Mouse (Mus musculus) hindbrain, embryonic 16.5 days (tissue): ENCODE data around the gene Tmem102. TPM values are rescaled to one million over a fixed set of nuclear protein-coding genes. Genes with fewer than 3 reads are reported as not detected.

Experiments
- ATAC-seq: fragments of 200-750 bp; cut with Nextera tagmentation; 2 replicates; pipeline ENCODE4 v1.8.0; 2017; ENCODE audit warnings: moderate TSS enrichment, moderate library complexity
- H3K27ac ChIP-seq: fragments of 300-500 bp; sonication (generic); 2 replicates; pipeline ENCODE4 v1.5.1; 2014; ENCODE audit warnings: low read depth, mild to moderate bottlenecking, control low read depth, low read length, moderate library complexity
- H3K27me3 ChIP-seq: fragments of 300-500 bp; sonication (generic); replicated peaks from 2 replicates; pipeline ENCODE4 v1.6.1; 2014; ENCODE audit warnings: low read length; ENCODE audit not compliant: control insufficient read depth, insufficient read depth
- H3K36me3 ChIP-seq: fragments of 300-500 bp; sonication (generic); 2 replicates; pipeline ENCODE4 v1.6.1; 2014; ENCODE audit warnings: mild to moderate bottlenecking, low read length, moderate library complexity, mixed read lengths; ENCODE audit not compliant: control insufficient read depth, insufficient read depth
- H3K4me1 ChIP-seq: fragments of 300-500 bp; sonication (generic); 2 replicates; pipeline ENCODE4 v1.6.1; 2014; ENCODE audit warnings: low read depth, low read length; ENCODE audit not compliant: control insufficient read depth, insufficient read depth
- H3K4me2 ChIP-seq: fragments of 300-500 bp; sonication (generic); 2 replicates; pipeline ENCODE4 v1.6.1; 2014; ENCODE audit warnings: mild to moderate bottlenecking, low read length, control low read depth, moderate library complexity
- H3K4me3 ChIP-seq: fragments of 300-500 bp; sonication (generic); 2 replicates; pipeline ENCODE4 v1.5.1; 2014; ENCODE audit warnings: mild to moderate bottlenecking, low read length, control low read depth, moderate library complexity
- H3K9ac ChIP-seq: fragments of 300-500 bp; sonication (generic); 2 replicates; pipeline ENCODE4 v1.6.1; 2014; ENCODE audit warnings: low read depth, mild to moderate bottlenecking, control low read depth, low read length, moderate library complexity
- H3K9me3 ChIP-seq: fragments of 300-500 bp; sonication (generic); 2 replicates; pipeline ENCODE4 v1.6.1; 2014; ENCODE audit warnings: mild to moderate bottlenecking, low read length, moderate library complexity; ENCODE audit not compliant: control insufficient read depth
- WGBS: fragments of 180-500 bp; shearing (Covaris S2); extraction: QIAGEN DNeasy Blood & Tissue Kit; methylation state at CpG from one replicate; pipeline ENCODE4 v1.1.7; 2014; 5-methylcytosine and 5-hydroxymethylcytosine counted together
- polyA plus RNA-seq: library from polyadenylated mRNA; unstranded; fragments of >200 nt; fragmentation: Nextera tagmentation; extraction: Ambion mirVana; gene quantifications from 2 replicates; pipeline ENCODE4 v1.2.1, GENCODE M21; 2015

Tmem102 gene
- polyA plus RNA-seq, 1 experiment from 2014 or later, result 1.6 TPM

DNA sequence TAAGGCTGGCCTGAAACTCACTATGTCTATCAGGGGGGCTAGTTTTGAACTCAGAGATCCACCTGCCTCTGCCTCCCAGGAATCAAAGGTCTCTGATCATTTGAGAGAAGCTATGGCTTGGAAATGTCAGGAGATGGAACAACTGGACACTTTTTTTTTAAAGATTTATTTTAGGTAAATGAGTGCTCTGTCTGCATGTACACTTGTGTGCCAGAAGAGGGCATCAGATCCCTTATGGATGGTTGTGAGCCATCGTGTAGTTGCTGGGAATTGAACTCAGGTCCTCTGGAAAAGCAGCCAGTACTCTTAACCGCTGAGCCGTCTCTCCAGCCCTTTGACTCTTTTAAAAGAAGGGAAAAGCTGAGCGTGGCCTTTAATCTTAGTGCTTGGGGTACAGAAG, 954 bp upstream of the Tmem102 start:
- Histone ChIP-seq H3K27me3 (peaks cover 21% of the 10 kb centered on the region), H3K4me1 (peaks cover 32% of the 10 kb centered on the region)
- WGBS, result 79% methylated on average over 4 of the region's 4 CpGs

DNA sequence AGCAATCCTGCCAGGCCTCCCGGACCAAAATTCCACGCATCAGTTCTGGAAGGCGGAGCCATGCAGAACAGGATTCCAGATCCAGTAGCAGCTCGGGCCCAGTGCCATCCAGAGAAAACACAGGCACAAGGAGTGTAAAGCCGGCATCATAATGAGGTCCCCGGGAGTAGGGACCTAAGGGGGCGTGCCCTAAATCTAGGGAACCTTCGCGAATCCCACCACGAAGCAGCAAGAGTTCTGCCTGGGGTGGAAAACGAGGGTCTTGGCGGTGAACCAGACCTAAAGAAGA, 828 bp downstream of the Tmem102 start:
- Histone ChIP-seq H3K9me3 (no peaks in the 10 kb centered on the region), H3K4me1 (peaks cover 44% of the 10 kb centered on the region), H3K27ac (no peak overlapping the region), H3K27me3 (peaks cover 21% of the 10 kb centered on the region), H3K36me3 (no peaks in the 10 kb centered on the region), H3K4me2 (peak overlapping the region; percentile 85), H3K4me3 (peak overlapping the region; percentile 8), H3K9ac (peak overlapping the region; percentile 35)
- WGBS, result 6% methylated on average over 12 of the region's 12 CpGs
- ATAC-seq, result no peak

More for the DNA sequence above, 954 bp upstream of the Tmem102 start:
- ATAC-seq, result no peak
- Histone ChIP-seq H3K4me3 (no peak overlapping the region), H3K36me3 (no peaks in the 10 kb centered on the region), H3K27ac (no peak overlapping the region), H3K9ac (no peak overlapping the region), H3K4me2 (no peak overlapping the region), H3K9me3 (no peaks in the 10 kb centered on the region)

DNA sequence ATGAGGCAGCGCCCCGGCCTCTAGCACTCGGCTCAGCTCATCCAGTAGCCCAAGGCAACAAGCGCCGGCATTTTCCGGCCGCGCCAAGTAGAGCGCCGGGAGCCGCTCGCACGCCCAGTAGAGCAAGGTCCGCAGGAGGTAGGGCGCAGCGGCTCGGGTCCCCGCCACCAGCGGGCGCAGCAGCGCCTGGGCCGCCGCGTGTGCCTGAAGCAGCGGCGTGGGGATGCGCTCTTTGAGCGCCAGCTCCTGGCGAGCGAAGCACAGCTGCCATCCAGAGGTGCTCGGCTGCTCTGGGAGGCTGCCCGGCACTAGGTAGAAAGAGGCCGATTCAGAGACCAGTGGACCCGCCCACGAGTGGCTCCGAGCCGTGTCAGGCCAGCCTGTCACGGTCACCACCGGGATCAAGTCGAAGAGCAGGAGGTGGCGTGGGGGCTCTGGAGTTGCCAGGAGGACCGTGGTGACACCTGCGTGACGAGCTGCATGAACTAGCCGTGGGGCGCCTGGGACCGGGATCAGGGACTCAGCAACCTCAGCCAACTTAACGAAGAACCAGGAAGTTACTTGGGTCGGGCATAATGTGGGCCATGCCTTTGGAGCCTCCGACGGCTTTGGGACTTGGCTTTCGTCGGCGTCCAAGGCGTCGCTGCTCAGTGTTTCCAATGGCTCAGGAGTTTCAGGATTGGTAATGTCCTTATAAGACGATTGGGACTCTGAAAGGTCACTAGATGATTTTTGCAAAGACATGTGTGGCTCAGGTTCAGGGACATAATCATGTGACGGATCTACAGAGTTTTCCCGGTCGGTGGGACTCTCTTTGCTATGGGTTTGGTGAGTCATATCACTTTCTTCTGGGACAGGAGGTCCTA, 1.4 kb downstream of the Tmem102 start:
- peak overlapping the region; percentile 61 for H3K4me3 ChIP-seq

DNA sequence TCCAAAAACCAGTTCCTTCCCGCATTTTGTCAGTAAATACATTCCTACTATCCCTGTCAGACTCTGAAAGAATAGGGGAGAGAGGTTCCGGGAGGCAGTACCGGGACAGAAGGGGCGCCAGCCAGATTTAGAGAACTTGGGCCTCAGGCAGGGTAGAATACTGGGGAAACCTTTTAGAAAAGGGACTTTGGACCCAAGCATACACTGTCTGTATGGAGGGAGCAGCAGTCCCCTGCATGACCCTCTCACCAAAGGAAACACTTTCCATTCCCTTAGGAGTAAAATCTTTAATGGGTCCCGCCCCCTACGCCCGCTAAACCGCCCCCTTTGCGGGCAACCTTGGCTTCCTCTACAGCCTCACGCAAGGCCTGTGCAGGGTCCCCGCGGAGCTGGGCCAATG, 2.1 kb downstream of the Tmem102 start:
- ATAC-seq, result no peak
- H3K4me2 ChIP-seq, result peak overlapping the region; percentile 85
- H3K36me3 ChIP-seq, result no peaks in the 10 kb centered on the region
- H3K9ac ChIP-seq, result peak overlapping the region; percentile 85
- peak overlapping the region; percentile 21 for H3K27ac ChIP-seq
- WGBS, result 2% methylated on average over 12 of the region's 12 CpGs
- peak overlapping the region; percentile 61 for H3K4me3 ChIP-seq
- H3K27me3 ChIP-seq, result peaks cover 18% of the 10 kb centered on the region
- no peaks in the 10 kb centered on the region for H3K9me3 ChIP-seq
- H3K4me1 ChIP-seq, result peaks cover 50% of the 10 kb centered on the region

More for the DNA sequence above, 1.4 kb downstream of the Tmem102 start:
- no peaks in the 10 kb centered on the region for H3K36me3 ChIP-seq
- no peaks in the 10 kb centered on the region for H3K9me3 ChIP-seq
- peak; percentile 44 for ATAC-seq
- 1% methylated on average over 60 of the region's 60 CpGs for WGBS
- peak overlapping the region; percentile 85 for H3K9ac ChIP-seq
- H3K4me2 ChIP-seq, result peak overlapping the region; percentile 85
- H3K27me3 ChIP-seq, result peaks cover 18% of the 10 kb centered on the region
- peak overlapping the region; percentile 21; the same call in 1 of the 2 replicates for H3K27ac ChIP-seq
- peaks cover 49% of the 10 kb centered on the region for H3K4me1 ChIP-seq

DNA sequence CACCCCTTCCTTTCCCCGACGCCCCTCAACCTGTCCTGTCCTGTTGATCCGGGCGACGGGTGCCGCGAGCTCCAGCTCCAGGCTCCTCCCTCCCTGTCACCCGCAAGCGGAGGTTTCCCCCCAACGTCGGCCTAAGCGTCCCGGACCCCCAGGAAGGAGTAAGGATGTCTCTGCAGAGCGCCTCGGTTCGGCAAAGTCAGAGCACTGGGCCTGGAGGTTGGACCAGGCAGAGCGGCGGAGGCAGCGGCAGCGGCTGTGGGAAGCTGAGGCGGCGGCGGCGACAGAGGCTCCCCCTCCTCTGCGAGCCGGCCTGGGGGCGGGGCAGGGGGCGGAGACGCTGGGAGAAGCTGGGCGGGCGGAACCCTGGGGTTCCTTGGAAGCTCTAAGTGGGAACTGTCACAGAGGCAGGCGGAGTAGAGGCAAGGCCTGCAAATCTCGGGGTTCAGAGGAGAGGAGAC, 2.7 kb downstream of the Tmem102 start:
- peak overlapping the region; percentile 61 for H3K4me3 ChIP-seq
- under 1% methylated on average over 28 of the region's 33 CpGs for WGBS
- H3K36me3 ChIP-seq, result no peaks in the 10 kb centered on the region
- H3K27me3 ChIP-seq, result peaks cover 18% of the 10 kb centered on the region
- peak overlapping the region; percentile 85 for H3K4me2 ChIP-seq
- H3K9me3 ChIP-seq, result no peaks in the 10 kb centered on the region
- peak overlapping the region; percentile 95 for H3K27ac ChIP-seq
- peaks cover 50% of the 10 kb centered on the region for H3K4me1 ChIP-seq
- ATAC-seq, result peak; percentile 48
- H3K9ac ChIP-seq, result peak overlapping the region; percentile 85

DNA sequence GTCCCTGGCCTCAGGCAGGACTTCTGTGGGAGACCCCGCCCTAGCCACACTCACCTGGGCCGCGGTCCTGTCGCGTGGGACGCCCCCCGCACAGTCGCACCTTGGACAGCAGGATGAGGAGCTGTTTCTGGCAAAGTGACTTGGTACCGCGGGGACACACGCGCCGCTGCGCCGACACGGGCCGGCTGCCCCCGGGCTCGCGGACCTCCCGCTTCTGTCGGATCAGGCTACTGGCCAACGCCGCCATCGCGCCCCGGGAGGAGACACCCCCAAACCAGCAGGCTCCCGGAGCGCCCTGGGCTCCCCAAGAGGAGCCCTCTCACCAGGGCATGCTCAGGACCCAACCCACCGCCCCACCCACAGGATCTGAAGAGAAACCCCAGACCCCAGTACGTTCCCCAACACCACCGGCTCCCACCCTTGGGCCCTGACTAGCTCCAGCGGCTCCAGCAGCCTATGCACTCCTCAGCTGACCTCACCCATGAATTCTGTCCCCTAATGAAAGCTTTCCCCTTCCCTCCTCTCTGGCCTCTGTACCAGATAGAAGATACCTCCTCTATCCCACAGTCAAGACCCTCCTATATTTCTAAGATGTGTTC, 3.9 kb downstream of the Tmem102 start, which contains the start of gene Fgf11:
Fgf11 (minus strand) TSS at position 479 of the 599 bp plus-strand sequence.
- peaks cover 50% of the 10 kb centered on the region for H3K4me1 ChIP-seq

DNA sequence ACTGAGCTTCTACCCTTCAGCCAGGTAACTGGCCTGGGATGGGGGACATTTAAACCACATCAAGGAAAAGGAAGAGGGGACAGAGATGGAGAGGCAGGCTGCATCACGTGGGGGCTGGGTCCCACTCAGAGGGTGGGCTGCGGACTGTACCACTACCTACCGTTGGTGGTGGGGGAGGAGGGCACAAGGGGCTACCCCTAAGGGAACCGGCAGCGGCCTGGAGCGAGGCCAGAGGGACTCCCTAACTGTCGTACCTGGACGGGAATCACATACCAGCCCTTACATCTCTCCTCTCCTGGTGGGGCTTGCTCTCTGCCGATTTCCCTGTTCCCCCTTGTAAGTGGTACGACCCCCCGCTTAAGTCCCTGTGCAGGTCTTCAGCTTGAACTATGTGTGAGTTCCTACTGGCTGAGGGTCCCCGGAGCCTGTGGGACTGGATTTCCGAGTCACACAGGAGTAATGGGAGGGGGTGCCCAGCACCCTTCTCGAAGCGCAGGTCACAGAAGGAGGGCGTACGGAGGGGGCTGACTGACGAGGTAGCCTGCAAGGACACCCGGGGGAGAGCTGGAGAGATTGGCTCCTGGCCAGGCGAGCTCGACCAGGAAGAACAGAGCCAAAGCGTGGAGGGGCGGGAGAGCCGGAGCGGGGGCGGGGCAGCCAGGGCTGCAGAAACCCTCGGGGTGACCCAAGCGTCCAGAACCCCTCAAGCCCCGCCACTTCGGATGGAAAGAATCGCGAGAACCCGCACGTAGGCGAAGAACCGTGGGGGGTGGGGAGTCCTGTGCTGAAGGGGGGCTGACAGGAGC, 4.8 kb downstream of the Tmem102 start:
- H3K4me1 ChIP-seq, result peaks cover 52% of the 10 kb centered on the region
- peak overlapping the region; percentile 85 for H3K4me2 ChIP-seq
- peak overlapping the region; percentile 85 for H3K9ac ChIP-seq
- peak overlapping the region; percentile 95 for H3K27ac ChIP-seq
- WGBS, result 0% methylated on average over 34 of the region's 36 CpGs
- no peaks in the 10 kb centered on the region for H3K9me3 ChIP-seq
- peak overlapping the region; percentile 61 for H3K4me3 ChIP-seq
- H3K36me3 ChIP-seq, result no peaks in the 10 kb centered on the region
- peaks cover 7% of the 10 kb centered on the region for H3K27me3 ChIP-seq
- ATAC-seq, result peak; percentile 81

More for the DNA sequence above, 3.9 kb downstream of the Tmem102 start, which contains the start of gene Fgf11:
- H3K27ac ChIP-seq, result peak within 1 kb of the TSS; percentile 95
- H3K9me3 ChIP-seq, result no peaks in the 10 kb centered on the region
- no peaks in the 10 kb centered on the region for H3K36me3 ChIP-seq
- ATAC-seq, result no peak
- peaks cover 14% of the 10 kb centered on the region for H3K27me3 ChIP-seq
- H3K4me3 ChIP-seq, result peak within 1 kb of the TSS; percentile 61
- under 1% methylated on average over 33 of the region's 33 CpGs for WGBS
- peak within 1 kb of the TSS; percentile 85 for H3K9ac ChIP-seq
- H3K4me2 ChIP-seq, result peak within 1 kb of the TSS; percentile 85

DNA sequence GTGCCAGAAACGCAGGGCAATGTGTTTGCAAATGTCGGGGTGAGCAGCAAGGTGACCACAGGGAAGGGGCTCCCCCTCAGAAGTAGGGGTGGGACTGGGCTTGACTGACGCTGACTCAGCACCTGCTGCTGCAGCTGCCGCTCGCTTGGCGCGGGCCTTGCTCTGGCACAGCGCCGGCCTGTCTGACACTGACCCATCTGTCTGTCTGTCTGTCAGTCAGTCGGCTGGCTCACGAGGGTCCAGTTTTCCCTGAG, 5.4 kb downstream of the Tmem102 start:
- Histone ChIP-seq H3K4me3 (peak overlapping the region; percentile 61), H3K27ac (peak overlapping the region; percentile 95), H3K4me2 (peak overlapping the region; percentile 85), H3K9ac (peak overlapping the region; percentile 85), H3K36me3 (no peaks in the 10 kb centered on the region), H3K27me3 (peaks cover 7% of the 10 kb centered on the region), H3K9me3 (no peaks in the 10 kb centered on the region), H3K4me1 (peaks cover 54% of the 10 kb centered on the region)
- ATAC-seq, result peak; percentile 1; the same call in 1 of the 2 replicates
- WGBS, result under 1% methylated on average over 11 of the region's 11 CpGs
